Mouse (Mus musculus): ENCODE measurements around the gene Rhox2b. TPM values are rescaled to one million over a fixed set of nuclear protein-coding genes. Genes with fewer than 3 reads are reported as not detected.
"Not testable (repeated sequence)": the region's sequence is repeated elsewhere in the genome, so short reads cannot be mapped to it uniquely, and the experiment has no call there.

The Rhox2b gene
- not detected in 2 replicates for polyA plus RNA-seq (2015; fragmentation: Nextera tagmentation; extraction: Ambion mirVana)

DNA sequence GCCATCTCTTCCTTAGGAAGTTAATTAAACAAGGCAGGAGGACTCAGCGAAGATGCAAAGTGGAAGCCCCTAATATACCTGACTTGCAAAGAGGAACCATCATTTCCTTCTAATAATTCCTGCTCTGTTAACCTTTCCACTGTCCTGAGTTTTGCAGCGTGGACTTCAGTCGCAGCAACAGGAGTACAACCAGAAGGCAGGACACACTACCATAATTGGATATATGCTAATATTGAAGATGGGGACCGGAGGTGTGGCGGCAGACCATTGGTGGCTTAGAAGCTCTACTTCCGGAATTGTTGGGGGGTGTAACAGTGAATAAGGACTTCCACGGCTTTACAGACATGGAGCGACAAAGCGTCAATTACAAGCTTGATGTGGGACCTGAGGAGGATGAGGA, at the start of gene Rhox2b:
TSS of gene Rhox2b (plus strand) at position 301 of the 400 bp plus-strand sequence.
- DNase-seq (ENCODE audit: low spot score), result not testable (repeated sequence)

DNA sequence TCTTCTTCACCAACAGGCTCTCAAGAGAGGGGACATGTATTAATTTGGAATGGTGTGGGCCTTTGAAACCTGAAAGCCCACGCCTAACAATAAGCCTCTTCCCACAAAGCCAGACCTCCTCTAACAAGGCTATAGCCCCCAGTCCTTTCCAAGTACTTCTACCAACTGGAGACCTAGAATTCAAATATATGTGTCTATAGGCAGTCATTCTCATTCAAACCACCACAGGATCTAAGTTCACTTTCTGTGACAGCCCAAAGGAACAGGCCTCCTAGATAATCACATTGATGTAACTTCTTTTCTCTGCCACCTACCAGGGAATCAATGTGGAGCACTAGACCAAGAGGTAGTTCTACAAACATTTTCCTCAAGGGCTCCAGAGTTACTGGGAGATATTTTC, 32.1 kb upstream of the Rhox2b start, which contains the start of gene Rhox3a2:
TSS of gene Rhox3a2 (plus strand) at position 301 of the 400 bp plus-strand sequence.
- DNase-seq (ENCODE audit: low spot score), result not testable (repeated sequence)

DNA sequence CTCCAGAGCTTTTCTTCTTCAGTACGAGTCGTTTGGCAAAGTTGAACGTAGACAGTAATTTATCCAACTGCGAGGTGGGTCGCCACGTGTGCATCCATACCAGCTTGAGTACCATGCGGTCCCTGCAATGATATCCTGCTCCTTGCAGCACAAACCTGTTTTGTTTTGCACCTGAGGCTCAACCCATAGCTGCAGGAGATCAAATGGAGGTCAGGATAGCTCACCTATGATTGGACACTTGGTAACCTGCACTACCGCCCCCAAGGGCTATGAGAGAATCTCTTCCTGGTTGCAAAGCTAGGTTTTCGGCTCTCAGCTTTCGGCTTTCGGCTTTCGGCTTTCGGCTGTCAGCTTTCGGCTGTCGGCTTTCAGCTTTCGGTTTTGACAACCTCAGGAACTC, 21.3 kb upstream of the Rhox2b start, which contains the start of gene Rhox4a2:
TSS of gene Rhox4a2 (plus strand) at position 301 of the 400 bp plus-strand sequence.
- not testable (repeated sequence) for DNase-seq (ENCODE audit: low spot score)

DNA sequence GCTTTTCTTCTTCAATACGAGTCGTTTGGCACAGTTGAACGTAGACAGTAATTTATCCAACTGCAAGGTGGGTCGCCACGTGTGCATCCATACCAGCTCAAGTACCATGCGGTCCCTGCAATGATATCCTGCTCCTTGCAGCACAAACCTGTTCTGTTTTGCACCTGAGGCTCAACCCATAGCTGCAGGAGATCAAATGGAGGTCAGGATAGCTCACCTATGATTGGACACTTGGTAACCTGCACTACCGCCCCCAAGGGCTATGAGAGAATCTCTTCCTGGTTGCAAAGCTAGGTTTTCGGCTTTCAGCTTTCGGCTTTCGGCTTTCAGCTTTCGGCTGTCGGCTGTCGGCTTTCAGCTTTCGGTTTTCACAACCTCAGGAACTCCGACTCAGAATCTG, 20.3 kb downstream of the Rhox2b start, which contains the start of gene Rhox4b:
TSS of gene Rhox4b (plus strand) at position 301 of the 400 bp plus-strand sequence.
- DNase-seq (ENCODE audit: low spot score), result not testable (repeated sequence)

DNA sequence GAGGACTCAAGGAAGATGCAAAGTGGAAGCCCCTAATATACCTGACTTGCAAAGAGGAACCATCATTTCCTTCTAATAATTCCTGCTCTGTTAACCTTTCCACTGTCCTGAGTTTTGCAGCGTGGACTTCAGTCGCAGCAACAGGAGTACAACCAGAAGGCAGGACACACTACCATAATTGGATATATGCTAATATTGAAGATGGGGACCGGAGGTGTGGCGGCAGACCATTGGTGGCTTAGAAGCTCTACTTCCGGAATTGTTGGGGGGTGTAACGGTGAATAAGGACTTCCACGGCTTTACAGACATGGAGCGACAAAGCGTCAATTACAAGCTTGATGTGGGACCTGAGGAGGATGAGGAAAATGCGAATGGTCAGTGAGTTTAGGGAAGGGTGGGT, 41.5 kb downstream of the Rhox2b start, which contains the start of gene Rhox2c:
TSS of gene Rhox2c (plus strand) at position 301 of the 400 bp plus-strand sequence.
- DNase-seq (ENCODE audit: low spot score), result not testable (repeated sequence)

DNA sequence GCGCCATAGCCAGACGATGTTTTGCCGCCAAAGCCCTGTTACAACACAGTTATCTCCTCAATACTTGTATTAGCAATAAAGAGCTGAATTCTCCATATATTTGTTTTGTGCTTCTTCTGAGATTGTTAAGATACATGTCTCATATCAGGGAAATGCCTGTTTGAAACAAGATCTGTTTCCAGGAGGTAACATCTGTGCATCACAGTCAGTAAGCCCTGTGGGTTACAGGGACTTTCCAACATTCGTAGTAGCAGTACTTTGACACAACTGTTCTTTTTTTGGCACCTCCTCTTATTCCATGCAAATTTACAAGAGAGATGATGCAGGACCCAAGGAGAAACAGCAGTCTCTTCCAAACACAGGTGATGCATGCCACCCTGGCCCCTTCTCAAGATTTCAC, 46.4 kb downstream of the Rhox2b start, which contains the start of gene Rhox3c:
TSS of gene Rhox3c (plus strand) at position 301 of the 400 bp plus-strand sequence.
- not testable (repeated sequence) for DNase-seq (ENCODE audit: low spot score)

Other genes with a start within 250 kb of the Rhox2b start
- gene Akap14, start 243.2 kb upstream of the Rhox2b start, polyA plus RNA-seq (2015; fragmentation: Nextera tagmentation; extraction: Ambion mirVana), result 0.17 TPM in 1 of 2 replicates, not detected in the other
- 690 and 722 TPM in 2 replicates for gene Ndufa1, start 220.9 kb upstream of the Rhox2b start, polyA plus RNA-seq (2015; fragmentation: Nextera tagmentation; extraction: Ambion mirVana)
- gene Rnf113a1, start 220.8 kb upstream of the Rhox2b start, polyA plus RNA-seq (2015; fragmentation: Nextera tagmentation; extraction: Ambion mirVana), result 16.7 and 17.5 TPM in 2 replicates
- gene Gm9, start 201.0 kb upstream of the Rhox2b start, polyA plus RNA-seq (2015; fragmentation: Nextera tagmentation; extraction: Ambion mirVana), result not detected in 2 replicates
- not detected in 2 replicates for gene Rhox1, start 189.8 kb upstream of the Rhox2b start, polyA plus RNA-seq (2015; fragmentation: Nextera tagmentation; extraction: Ambion mirVana)
- not detected in 2 replicates for gene Rhox2a, start 167.1 kb upstream of the Rhox2b start, polyA plus RNA-seq (2015; fragmentation: Nextera tagmentation; extraction: Ambion mirVana)
- gene Rhox3a, start 162.1 kb upstream of the Rhox2b start, polyA plus RNA-seq (2015; fragmentation: Nextera tagmentation; extraction: Ambion mirVana), result not detected in 2 replicates
- 0.10 TPM in 1 of 2 replicates, not detected in the other for gene Rhox4a, start 146.7 kb upstream of the Rhox2b start, polyA plus RNA-seq (2015; fragmentation: Nextera tagmentation; extraction: Ambion mirVana)
- not detected in 2 replicates for gene Rhox3a2, start 32.0 kb upstream of the Rhox2b start, polyA plus RNA-seq (2015; fragmentation: Nextera tagmentation; extraction: Ambion mirVana)
- gene Rhox4a2, start 21.2 kb upstream of the Rhox2b start, polyA plus RNA-seq (2015; fragmentation: Nextera tagmentation; extraction: Ambion mirVana), result 21.3 and 22.2 TPM in 2 replicates
- gene Rhox4b, start 20.4 kb downstream of the Rhox2b start, polyA plus RNA-seq (2015; fragmentation: Nextera tagmentation; extraction: Ambion mirVana), result 6.4 and 8.1 TPM in 2 replicates
- gene Rhox2c, start 41.6 kb downstream of the Rhox2b start, polyA plus RNA-seq (2015; fragmentation: Nextera tagmentation; extraction: Ambion mirVana), result not detected in 2 replicates
- not detected in 2 replicates for gene Rhox3c, start 46.5 kb downstream of the Rhox2b start, polyA plus RNA-seq (2015; fragmentation: Nextera tagmentation; extraction: Ambion mirVana)
- not detected in 2 replicates for gene Rhox4c, start 68.3 kb downstream of the Rhox2b start, polyA plus RNA-seq (2015; fragmentation: Nextera tagmentation; extraction: Ambion mirVana)
- gene Rhox2d, start 81.4 kb downstream of the Rhox2b start, polyA plus RNA-seq (2015; fragmentation: Nextera tagmentation; extraction: Ambion mirVana), result not detected in 2 replicates
- not detected in 2 replicates for gene Rhox4d, start 102.3 kb downstream of the Rhox2b start, polyA plus RNA-seq (2015; fragmentation: Nextera tagmentation; extraction: Ambion mirVana)
- not detected in 2 replicates for gene Rhox2e, start 118.4 kb downstream of the Rhox2b start, polyA plus RNA-seq (2015; fragmentation: Nextera tagmentation; extraction: Ambion mirVana)
- gene Rhox3e, start 130.0 kb downstream of the Rhox2b start, polyA plus RNA-seq (2015; fragmentation: Nextera tagmentation; extraction: Ambion mirVana), result not detected in 2 replicates
- gene Rhox4e, start 145.3 kb downstream of the Rhox2b start, polyA plus RNA-seq (2015; fragmentation: Nextera tagmentation; extraction: Ambion mirVana), result not detected in 2 replicates
- gene Rhox2f, start 159.3 kb downstream of the Rhox2b start, polyA plus RNA-seq (2015; fragmentation: Nextera tagmentation; extraction: Ambion mirVana), result 0.23 and 0.32 TPM in 2 replicates
- not detected in 2 replicates for gene Rhox3f, start 168.9 kb downstream of the Rhox2b start, polyA plus RNA-seq (2015; fragmentation: Nextera tagmentation; extraction: Ambion mirVana)
- not detected in 2 replicates for gene Rhox4f, start 195.6 kb downstream of the Rhox2b start, polyA plus RNA-seq (2015; fragmentation: Nextera tagmentation; extraction: Ambion mirVana)
- gene Rhox3g, start 216.5 kb downstream of the Rhox2b start, polyA plus RNA-seq (2015; fragmentation: Nextera tagmentation; extraction: Ambion mirVana), result not detected in 2 replicates
- gene Rhox2g, start 231.4 kb downstream of the Rhox2b start, polyA plus RNA-seq (2015; fragmentation: Nextera tagmentation; extraction: Ambion mirVana), result not detected in 2 replicates
- gene Rhox4g, start 239.3 kb downstream of the Rhox2b start, polyA plus RNA-seq (2015; fragmentation: Nextera tagmentation; extraction: Ambion mirVana), result not detected in 2 replicates

Data from thymus, postnatal 0 days (tissue).